Mouse (Mus musculus): ENCODE measurements at regions not wholly inside any gene's neighbourhood (a gene's known extent, or its start where the extent isn't known, plus 50 kb on each side); places are given as distances from the start of the nearest gene placed in this dataset.
A peak's percentile ranks its signal among the peaks of the same experiment; 100 is the strongest.

DNA sequence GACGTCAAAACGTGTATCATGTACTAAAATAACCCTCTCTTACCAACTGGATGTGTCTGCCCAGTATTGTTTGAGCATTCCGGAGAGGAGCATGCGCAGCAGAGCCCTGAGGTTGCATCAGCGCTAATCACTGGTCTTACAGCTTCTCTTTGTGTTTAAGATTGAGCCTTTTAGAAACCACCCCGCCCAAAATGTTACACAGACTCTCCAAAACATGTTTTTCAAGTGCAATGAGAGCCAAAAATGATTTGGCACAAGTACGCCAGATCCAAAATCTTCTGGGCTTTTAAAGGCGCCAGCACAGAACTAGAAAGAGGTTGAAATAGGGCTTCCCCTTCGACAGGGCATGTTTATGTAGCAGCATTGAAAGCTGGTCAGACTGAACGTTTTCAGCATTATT is 123.8 kb upstream of the Cited2 start:
- Histone ChIP-seq H3K36me3 (ENCODE audit: insufficient read depth) (no peaks in the 10 kb centered on the region), H3K27me3 (ENCODE audit: insufficient read depth, low read length) (no peaks in the 10 kb centered on the region), H3K4me2 (ENCODE audit: low read depth) (peak overlapping the region; percentile 8; the same call in 1 of the 2 replicates), H3K4me1 (ENCODE audit: insufficient read depth) (peaks cover 3% of the 10 kb centered on the region; the same call in 1 of the 2 replicates), H3K9me3 (ENCODE audit: low read length) (no peaks in the 10 kb centered on the region), H3K4me3 (ENCODE audit: low read depth, low read length) (no peak overlapping the region), H3K27ac (ENCODE audit: low read depth, low read length) (no peak overlapping the region), H3K9ac (no peak overlapping the region)
- TF ChIP-seq CTCF (IDR thresholded peaks at IDR 0.05; ENCODE audit: low read depth): no peak
- peak; percentile 85 for ATAC-seq
- DNase-seq: peak; percentile 53
- WGBS: 49% methylated on average over 10 of the region's 10 CpGs

DNA sequence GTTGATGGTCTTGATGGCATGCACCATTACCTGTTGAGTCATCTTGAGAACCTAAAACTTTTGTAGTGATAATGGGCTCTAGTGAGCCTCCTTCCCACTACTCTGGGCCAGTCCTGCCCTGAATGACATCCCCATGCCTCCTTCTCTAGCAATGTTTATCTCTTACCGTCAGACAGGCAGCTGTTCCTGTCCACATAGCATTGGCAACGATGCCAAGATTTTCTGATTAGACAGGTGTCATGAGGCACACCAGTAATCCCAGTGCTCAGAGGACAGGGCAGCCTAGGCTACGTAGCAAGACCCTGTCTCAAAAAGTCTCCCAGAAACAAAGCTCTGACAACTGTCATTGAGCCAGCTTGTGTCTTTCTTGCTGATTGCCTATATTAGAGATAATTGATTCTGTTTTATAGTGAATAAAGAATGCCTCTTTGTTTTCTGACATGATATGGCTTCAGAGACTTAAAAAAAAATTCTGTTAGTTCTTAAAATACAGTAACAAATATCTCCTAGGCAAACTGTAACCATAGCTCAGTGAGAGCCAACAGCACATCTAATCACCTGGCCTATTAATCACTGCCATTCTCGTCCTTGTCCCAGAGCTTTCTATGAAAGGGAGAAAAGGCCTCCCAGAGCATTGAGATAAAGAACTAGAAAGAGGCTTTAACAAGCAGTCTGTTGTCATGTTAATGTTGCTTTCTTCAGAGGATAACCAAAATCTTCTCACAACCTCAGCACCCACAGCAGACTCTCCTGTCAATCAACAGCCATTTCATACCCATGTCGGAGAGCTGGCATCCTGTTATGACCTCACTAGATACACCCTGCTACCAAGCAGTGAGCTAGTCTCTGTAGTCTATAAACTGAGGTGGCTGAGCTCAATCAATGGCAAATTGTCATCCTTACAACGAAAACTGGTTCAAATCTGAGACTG is 122.9 kb upstream of the Cited2 start:
- no peak overlapping the region for H3K27ac ChIP-seq (ENCODE audit: low read depth, low read length)
- H3K27me3 ChIP-seq (ENCODE audit: insufficient read depth, low read length): no peaks in the 10 kb centered on the region
- TF ChIP-seq CTCF (IDR thresholded peaks at IDR 0.05; ENCODE audit: low read depth): no peak
- no peak overlapping the region for H3K4me2 ChIP-seq (ENCODE audit: low read depth)
- peaks cover 3% of the 10 kb centered on the region; the same call in 1 of the 2 replicates for H3K4me1 ChIP-seq (ENCODE audit: insufficient read depth)
- H3K9me3 ChIP-seq (ENCODE audit: low read length): no peaks in the 10 kb centered on the region
- ATAC-seq: peak; percentile 16; the same call in 1 of the 2 replicates
- H3K36me3 ChIP-seq (ENCODE audit: insufficient read depth): no peaks in the 10 kb centered on the region
- no peak overlapping the region for H3K4me3 ChIP-seq (ENCODE audit: low read depth, low read length)
- H3K9ac ChIP-seq: no peak overlapping the region
- DNase-seq: no peak
- WGBS: 36% methylated on average over 6 of the region's 6 CpGs

DNA sequence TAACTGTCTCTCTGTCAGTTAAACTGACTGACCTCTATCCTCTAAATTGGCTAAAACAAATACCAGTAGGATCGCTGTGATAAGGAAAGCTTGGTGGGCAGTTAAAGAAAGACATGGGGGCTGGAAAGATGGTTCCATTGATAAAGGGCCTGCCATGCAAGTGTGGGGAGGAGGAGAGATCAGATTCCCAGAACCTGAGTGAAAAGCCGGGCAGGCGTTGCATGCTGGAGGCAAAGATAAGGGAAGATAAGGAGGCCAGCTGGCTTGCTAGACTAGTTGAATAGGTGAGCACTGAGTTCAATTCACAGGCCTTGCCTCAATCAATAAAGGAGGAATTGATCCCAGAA is 122.3 kb upstream of the Cited2 start:
- 75% methylated on average over 3 of the region's 3 CpGs for WGBS
- DNase-seq (no peak), ATAC-seq (no peak)
- Histone ChIP-seq H3K36me3 (ENCODE audit: insufficient read depth) (no peaks in the 10 kb centered on the region), H3K4me2 (ENCODE audit: low read depth) (no peak overlapping the region), H3K9ac (no peak overlapping the region), H3K27me3 (ENCODE audit: insufficient read depth, low read length) (no peaks in the 10 kb centered on the region), H3K4me3 (ENCODE audit: low read depth, low read length) (no peak overlapping the region), H3K9me3 (ENCODE audit: low read length) (no peaks in the 10 kb centered on the region), H3K4me1 (ENCODE audit: insufficient read depth) (peaks cover 3% of the 10 kb centered on the region; the same call in 1 of the 2 replicates), H3K27ac (ENCODE audit: low read depth, low read length) (no peak overlapping the region)
- no peak for TF ChIP-seq CTCF (IDR thresholded peaks at IDR 0.05; ENCODE audit: low read depth)

GRCm38 (mm10) chr10:17602446-17602845 is 120.6 kb upstream of the Cited2 start:
- Histone ChIP-seq H3K9ac (no peak overlapping the region), H3K9me3 (ENCODE audit: low read length) (no peaks in the 10 kb centered on the region), H3K4me3 (ENCODE audit: low read depth, low read length) (no peak overlapping the region), H3K36me3 (ENCODE audit: insufficient read depth) (no peaks in the 10 kb centered on the region), H3K27me3 (ENCODE audit: insufficient read depth, low read length) (no peaks in the 10 kb centered on the region), H3K4me2 (ENCODE audit: low read depth) (no peak overlapping the region), H3K27ac (ENCODE audit: low read depth, low read length) (no peak overlapping the region), H3K4me1 (ENCODE audit: insufficient read depth) (peaks cover 3% of the 10 kb centered on the region; the same call in 1 of the 2 replicates)
- no peak for TF ChIP-seq CTCF (IDR thresholded peaks at IDR 0.05; ENCODE audit: low read depth)
- 92% methylated on average over 2 of the region's 2 CpGs for WGBS
- no peak for ATAC-seq
- no peak for DNase-seq

DNA sequence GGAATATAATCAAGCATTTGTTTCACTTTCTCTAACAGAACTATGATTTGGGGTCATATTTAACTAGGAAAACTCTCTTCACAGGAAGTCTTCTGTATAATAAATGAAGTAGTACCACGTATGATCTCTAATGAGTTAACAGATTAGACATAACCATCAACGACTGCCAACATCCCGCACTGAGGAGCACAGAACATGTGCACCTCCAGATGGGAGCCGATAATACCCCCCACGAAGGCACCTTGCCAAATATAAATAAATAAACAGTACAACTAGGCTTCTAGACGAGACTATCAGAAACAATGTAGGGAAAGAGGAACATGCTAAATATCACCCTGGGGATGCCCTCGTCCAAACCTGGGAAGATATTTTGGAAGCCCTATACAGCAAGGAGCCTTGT is 114.8 kb upstream of the Cited2 start:
- H3K36me3 ChIP-seq (ENCODE audit: insufficient read depth): no peaks in the 10 kb centered on the region
- no peak overlapping the region for H3K4me3 ChIP-seq (ENCODE audit: low read depth, low read length)
- no peak; the same call in 1 of the 2 replicates for ATAC-seq
- H3K9ac ChIP-seq: no peak overlapping the region
- DNase-seq: peak; percentile 29
- H3K4me2 ChIP-seq (ENCODE audit: low read depth): no peak overlapping the region
- 44% methylated on average over 7 of the region's 7 CpGs for WGBS
- TF ChIP-seq CTCF (IDR thresholded peaks at IDR 0.05; ENCODE audit: low read depth): no peak
- no peaks in the 10 kb centered on the region for H3K4me1 ChIP-seq (ENCODE audit: insufficient read depth)
- H3K27me3 ChIP-seq (ENCODE audit: insufficient read depth, low read length): no peaks in the 10 kb centered on the region
- H3K27ac ChIP-seq (ENCODE audit: low read depth, low read length): no peak overlapping the region
- H3K9me3 ChIP-seq (ENCODE audit: low read length): no peaks in the 10 kb centered on the region

GRCm38 (mm10) chr10:17610592-17610991 is 112.4 kb upstream of the Cited2 start:
- DNase-seq (no peak), ATAC-seq (no peak)
- no peak overlapping the region for H3K4me2 ChIP-seq (ENCODE audit: low read depth)
- TF ChIP-seq CTCF (IDR thresholded peaks at IDR 0.05; ENCODE audit: low read depth): no peak
- no peaks in the 10 kb centered on the region for H3K27me3 ChIP-seq (ENCODE audit: insufficient read depth, low read length)
- 90% methylated on average over 7 of the region's 7 CpGs for WGBS
- H3K27ac ChIP-seq (ENCODE audit: low read depth, low read length): no peak overlapping the region
- H3K9ac ChIP-seq: no peak overlapping the region
- H3K4me3 ChIP-seq (ENCODE audit: low read depth, low read length): no peak overlapping the region
- H3K9me3 ChIP-seq (ENCODE audit: low read length): no peaks in the 10 kb centered on the region
- H3K4me1 ChIP-seq (ENCODE audit: insufficient read depth): no peaks in the 10 kb centered on the region
- H3K36me3 ChIP-seq (ENCODE audit: insufficient read depth): no peaks in the 10 kb centered on the region

DNA sequence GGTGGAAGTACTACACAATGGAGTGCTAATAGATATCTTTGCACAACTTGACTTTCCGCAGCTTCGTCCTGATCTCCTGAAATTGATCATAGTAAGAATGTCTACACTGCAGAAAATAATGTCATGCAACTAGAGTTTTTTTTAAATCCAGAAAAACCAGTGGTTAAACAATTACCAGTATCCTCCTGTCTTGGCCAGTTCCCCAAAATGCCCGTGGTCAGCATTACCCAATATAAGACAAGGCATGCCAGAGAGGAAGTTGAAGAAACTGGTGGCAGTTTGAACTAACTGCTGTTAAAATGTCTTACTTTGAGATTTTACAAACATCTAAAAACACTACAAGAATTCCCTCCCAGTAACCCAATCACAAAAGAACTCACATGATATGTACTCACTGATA is 109.7 kb upstream of the Cited2 start:
- H3K27me3 ChIP-seq (ENCODE audit: insufficient read depth, low read length): no peaks in the 10 kb centered on the region
- no peak overlapping the region for H3K4me3 ChIP-seq (ENCODE audit: low read depth, low read length)
- TF ChIP-seq CTCF (IDR thresholded peaks at IDR 0.05; ENCODE audit: low read depth): no peak
- ATAC-seq: no peak
- no peak overlapping the region for H3K4me2 ChIP-seq (ENCODE audit: low read depth)
- no peak overlapping the region for H3K9ac ChIP-seq
- 94% methylated on average over 3 of the region's 3 CpGs for WGBS
- H3K36me3 ChIP-seq (ENCODE audit: insufficient read depth): no peaks in the 10 kb centered on the region
- no peak for DNase-seq
- H3K9me3 ChIP-seq (ENCODE audit: low read length): no peaks in the 10 kb centered on the region
- H3K27ac ChIP-seq (ENCODE audit: low read depth, low read length): no peak overlapping the region
- H3K4me1 ChIP-seq (ENCODE audit: insufficient read depth): no peaks in the 10 kb centered on the region

Measured in forebrain, postnatal 0 days (tissue).